Mouse (Mus musculus) testis, adult 2 months (tissue): Measurements from ENCODE around the gene Kcnq4.

ENCODE experiments used
- CTCF ChIP-seq: fragments of 200-500 bp; IDR thresholded peaks from 2 replicates; pipeline ENCODE4 v1.5.1; 2012; ENCODE audit warnings: low read depth, mild to moderate bottlenecking, inconsistent platforms, low read length, moderate library complexity; ENCODE audit not compliant: control insufficient read depth, insufficient read depth, insufficient replicate concordance
- POLR2A ChIP-seq: fragments of 200-500 bp; IDR thresholded peaks from 2 replicates; pipeline ENCODE4 v1.6.1; 2012; ENCODE audit warnings: low read depth, mild to moderate bottlenecking, inconsistent platforms, low read length, moderate library complexity; ENCODE audit not compliant: control insufficient read depth

DNA sequence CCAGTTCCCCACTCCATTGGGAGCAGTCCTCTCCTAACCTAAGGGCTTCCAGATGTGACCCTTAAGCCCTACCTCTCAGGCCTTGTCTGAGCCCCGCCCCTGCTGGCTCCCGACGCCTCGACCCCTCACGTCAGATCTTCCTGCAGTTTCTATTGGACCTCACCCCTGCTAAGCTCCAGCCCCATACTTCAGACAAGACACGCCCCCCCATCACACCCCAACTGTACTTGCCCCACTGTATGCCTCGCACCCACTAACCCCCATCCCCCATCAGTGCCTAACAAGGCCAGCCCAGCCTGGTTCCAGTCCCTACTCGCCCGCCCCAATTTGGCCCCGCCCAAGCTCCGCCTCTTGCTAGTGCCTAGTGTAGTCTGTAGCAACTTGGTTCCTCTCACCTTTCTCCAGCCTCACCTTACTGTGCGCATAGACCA lies 32.3 kb downstream of the Kcnq4 start:
- TF ChIP-seq CTCF (no peak), POLR2A (no peak)
